Mouse (Mus musculus) ES-Bruce4 (cell line): ENCODE measurements at regions not wholly inside any gene's neighbourhood (a gene's known extent, or its start where the extent isn't known, plus 50 kb on each side); places are given as distances from the start of the nearest gene placed in this dataset.

Source experiments
- CTCF ChIP-seq: IDR thresholded peaks from one replicate; pipeline ENCODE4 v1.8.1; 2011; ENCODE audit warnings: low read depth, low read length
- EP300 ChIP-seq: IDR thresholded peaks from 2 replicates; pipeline ENCODE4 v1.6.1; 2011; ENCODE audit warnings: low read depth, low read length; ENCODE audit not compliant: insufficient read depth

- TF ChIP-seq EP300 (no peak), CTCF (no peak)
Measured at GRCm38 (mm10) chr10:45859909-45860308, 282.3 kb downstream of the Hace1 start.
